Mouse (Mus musculus) cerebellum, postnatal 25 days (tissue): ENCODE data around the gene Rnf183.

Experiments used
- DNase-seq, 2 experiments: peaks; one replicate each; pipeline ENCODE4 v3.0.0; 2021; ENCODE audit warnings: mixed read lengths in 2 of 2

Rnf183 gene

DNA sequence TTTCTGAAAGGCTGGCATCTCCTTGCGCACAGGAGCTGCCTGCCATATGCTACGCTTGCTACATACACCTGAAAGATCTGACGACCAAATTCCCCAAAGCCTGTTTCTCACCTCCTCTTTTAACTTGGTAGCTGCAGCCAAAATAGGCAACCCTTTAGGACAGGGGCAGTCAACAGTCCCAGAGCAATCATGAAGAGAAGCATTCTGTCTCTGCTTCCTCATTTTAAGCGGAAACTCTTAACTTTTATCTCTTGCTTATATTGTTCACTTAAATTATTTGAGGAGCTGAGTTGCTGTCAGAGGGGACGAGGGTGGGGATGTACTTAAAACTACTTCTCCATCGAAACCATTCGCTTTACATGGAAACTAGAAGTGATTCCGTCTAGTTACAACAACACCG is 5.4 kb downstream of the Rnf183 start:
- no peak for DNase-seq

DNA sequence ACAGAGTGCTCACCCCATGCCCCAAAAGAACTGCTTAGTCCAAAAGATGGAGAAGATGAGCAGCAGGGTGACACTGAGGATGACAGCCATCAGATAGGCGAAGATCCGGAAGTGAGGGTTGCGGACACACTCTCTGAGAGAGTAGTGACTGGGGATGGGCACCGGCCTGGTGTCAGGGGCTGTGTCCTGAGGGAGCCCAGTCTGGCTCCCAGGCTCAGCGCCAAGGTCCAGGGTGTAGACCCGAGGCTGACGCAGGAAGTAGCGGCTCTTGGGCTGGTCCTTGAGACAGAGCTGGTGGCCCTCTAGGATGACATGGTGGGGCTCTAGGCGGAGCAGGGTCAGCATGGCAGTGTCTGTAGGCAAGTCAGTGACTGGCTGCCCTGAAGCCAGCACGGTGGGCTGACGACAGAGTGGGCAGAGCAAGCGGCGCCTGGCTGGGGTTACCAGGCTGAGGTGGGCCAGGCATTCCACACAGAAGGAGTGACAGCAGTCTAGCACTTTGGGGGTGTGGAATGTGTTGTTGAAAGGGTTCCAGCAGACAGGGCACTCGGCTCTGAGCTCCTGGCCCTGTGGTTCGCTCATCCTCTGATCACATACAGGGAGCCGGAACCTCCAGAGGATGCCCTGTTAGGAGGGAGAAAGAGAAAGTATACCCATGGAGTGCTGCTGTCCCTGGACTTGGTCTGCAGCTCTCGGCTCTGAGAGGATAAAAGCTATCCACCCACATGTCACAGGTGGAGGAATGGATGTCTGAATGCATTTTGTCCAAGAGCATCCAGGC is 6.9 kb downstream of the Rnf183 start:
- DNase-seq, result peak; percentile 27 to 42

DNA sequence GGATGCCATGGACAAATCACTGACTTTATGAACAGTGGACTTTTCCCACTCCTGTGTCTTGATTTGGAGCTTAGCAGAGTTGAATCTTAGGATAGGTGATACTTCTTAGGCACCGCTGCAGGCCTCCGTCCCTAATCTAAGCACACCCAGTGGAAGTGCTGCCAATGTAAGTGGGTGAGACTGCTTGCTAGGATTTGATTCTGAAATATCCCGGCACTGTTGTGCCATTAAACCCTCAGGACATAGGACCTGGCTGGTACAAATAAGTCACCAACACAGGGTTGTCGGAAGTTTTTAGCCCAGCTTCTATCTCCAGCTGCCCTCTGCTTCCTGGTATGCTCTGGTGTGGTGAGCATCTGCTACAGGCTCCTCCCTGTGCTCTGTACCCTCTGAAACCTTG is 9.2 kb downstream of the Rnf183 start:
- DNase-seq, result no peak

DNA sequence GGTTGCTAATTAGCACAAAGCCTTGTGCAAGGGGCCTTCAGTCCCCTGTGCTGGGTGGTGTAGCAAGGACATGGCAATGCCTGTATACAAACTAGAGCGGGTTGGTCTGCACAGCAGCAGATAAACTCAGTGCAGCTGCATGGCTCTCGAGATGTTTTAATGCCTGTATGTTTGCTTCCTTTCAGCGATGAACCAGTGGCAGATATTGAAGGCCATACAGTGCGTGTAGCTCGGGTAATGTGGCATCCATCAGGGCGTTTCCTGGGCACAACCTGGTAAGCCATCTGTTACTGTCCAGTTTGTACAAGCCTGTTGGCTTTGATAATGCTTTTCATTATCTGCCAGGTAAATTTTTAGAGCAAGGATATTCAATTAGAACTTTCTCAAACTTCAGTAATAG is 16.0 kb downstream of the Rnf183 start:
- DNase-seq, result peak; percentile 65 to 73

DNA sequence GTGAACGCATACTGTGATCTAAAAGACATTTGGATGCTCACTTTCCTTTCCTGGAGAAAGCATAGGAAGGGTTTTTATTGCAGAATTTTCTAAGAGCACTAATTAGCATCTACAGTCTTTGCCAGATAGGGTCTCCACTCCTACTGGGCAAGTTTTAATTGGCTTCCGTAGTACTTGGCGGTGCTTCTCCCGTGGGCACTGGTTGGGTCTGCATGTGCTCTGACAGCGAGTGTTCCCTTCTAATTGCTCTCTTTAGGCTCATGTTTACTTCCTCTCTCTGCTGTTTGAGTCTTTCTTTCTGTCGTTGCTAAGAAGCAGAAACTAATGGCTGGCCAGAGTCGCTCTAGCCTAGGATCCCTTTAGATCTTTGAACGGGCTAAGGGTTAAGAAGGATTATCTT is 16.6 kb downstream of the Rnf183 start:
- DNase-seq, result no peak

DNA sequence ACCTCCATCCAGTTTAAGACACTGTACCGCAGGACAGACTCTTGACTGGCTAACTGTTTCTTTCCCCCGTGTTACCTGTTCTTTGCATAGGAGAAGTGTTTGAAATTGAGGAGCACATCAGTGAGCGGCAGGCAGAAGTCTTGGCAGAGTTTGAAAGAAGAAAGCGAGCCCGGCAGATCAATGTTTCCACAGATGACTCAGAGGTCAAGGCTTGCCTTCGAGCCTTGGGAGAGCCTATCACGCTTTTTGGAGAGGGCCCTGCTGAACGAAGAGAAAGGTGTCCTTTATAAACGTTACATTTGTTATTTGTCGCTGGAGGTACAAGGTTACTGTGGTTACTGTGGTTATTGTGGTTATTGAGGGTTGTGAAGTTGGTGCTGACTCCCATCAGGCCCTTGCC is 23.4 kb downstream of the Rnf183 start:
- DNase-seq, result no peak

DNA sequence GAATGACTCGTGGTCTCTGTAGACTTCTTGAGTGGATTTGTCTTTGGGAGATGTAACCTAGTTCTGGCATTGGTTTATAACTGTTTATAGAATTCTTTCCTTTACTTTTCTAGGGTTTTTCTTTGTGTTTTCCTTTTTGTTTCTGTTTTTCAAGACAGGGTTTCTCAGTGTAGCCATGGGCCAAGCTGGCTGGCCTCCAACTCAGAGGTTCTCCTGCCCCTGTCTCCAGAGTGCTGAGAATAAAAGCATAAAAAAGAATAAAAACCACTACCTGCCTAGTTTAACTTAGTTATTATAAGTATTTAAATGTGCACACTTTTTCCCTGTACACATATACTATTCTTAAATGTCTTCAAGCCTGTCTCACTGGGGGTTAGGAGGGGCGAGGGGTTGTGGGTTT is 24.7 kb downstream of the Rnf183 start:
- DNase-seq, result no peak

DNA sequence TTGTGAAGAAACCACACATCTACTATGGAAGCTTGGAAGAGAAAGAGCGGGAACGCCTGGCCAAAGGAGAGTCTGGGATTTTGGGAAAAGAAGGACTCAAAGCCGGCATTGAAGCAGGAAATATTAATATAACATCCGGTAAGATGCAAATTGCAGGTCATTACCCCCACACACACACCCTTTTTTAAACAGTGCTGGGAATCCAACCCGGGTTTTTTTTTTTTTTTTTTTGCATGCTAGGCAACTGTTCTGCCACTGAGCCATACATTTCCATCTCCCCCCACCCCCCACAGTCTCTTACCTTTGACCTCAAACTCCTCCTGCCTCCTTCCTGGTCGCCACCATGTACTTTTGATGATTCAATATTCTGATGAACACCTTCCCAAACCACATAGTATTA is 25.4 kb downstream of the Rnf183 start:
- no peak for DNase-seq

DNA sequence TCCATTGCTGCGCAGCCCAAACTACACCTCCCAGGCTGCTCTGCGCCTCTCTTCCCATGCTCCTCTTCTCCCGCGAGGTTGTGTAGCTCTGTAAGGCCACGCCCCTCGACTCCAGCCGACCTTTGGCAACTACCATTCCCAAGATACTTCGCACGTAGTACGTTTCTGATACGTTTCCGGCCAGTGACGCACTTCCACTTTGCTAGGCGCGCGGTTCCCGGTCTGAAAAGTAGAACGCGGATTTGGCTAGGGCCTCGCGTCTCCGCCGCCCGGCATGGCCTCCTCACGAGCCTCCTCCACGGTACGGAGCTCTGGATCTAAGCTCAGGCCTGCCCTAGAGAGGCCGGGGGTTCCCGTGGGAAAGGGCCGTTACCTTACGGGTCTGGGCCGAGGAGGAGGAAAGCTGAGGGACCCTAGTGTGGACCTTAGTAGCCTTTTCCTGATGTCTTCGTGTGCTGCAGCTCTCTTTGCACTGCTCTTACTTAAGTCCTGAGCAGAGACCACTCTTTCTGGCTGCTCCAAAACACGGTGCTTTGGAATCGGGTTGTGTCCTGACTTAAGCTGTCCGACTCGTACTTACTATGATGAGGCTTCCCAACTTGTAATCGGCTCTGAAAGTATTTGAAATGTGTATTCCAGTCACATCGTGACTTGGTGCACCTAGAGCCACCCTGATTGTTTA is 26.3 kb downstream of the Rnf183 start, which contains the start of the genes Cdc26 and Prpf4:
TSS of gene Cdc26 (minus strand) at position 42 of the 682 bp plus-strand sequence.
TSS of gene Prpf4 (plus strand) at position 197 of the 682 bp plus-strand sequence.
- DNase-seq, result peak; percentile 94 to 98

DNA sequence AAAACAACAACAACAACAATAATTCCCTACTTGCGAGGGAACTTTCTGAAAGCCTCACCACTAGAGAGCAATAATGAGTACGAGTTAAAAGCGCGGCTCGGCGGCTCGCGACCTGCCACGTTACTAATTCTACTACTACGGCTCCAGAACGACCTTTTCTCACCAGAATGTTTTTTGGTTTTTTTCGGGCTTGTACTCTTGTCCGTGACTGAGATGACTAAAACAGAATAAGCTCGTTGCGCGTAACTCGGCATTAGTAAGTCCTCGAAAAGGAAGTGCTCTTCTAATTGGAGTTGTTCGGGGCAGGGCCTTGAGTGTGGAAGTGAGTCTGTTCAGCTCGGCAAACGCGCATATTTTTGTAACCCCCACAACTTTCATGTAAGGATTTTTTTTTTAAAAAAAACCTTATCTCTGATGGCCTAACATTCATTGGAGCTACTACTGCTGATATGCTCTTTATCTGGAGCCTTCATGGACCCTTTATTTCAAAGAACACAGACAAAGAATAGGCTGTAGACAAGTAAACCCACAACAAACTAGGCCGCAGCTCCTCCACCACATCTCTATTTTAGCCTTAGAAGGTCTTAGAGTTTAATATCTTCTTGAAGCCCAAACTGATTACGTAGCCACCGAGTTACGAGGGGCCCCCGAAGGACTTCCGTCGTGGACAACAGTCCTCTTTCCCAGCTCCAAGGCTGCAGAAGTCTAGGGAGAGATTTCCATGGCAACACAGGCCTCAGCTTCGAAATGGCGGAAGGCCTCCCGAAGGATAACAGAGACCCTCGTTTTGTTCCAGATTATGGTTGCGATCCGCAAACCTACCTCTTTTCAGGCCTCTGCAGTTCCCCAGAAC is 27.1 kb downstream of the Rnf183 start:
- DNase-seq, result peak; percentile 66 to 71

DNA sequence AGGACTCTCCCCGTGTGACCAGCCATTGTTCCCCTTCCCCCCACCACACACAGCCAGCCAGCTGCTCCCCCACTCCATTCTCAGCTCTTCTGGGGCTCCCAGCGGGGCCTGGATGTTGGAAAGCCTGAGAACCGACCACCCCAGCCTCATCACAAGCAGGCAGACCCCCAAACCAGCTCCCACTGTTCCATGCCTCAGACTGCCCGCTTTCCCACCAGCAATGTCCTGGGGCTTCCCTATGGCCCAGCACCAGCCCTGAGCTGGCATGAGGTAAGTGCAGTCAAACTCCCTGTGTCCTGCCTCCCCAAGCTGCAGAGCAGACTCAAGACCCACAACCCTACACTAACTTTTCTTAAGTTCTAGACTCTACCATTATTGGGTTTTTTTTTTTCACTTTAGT is 28.9 kb downstream of the Rnf183 start:
- DNase-seq, result peak in 1 of 2 experiments; percentile 12

DNA sequence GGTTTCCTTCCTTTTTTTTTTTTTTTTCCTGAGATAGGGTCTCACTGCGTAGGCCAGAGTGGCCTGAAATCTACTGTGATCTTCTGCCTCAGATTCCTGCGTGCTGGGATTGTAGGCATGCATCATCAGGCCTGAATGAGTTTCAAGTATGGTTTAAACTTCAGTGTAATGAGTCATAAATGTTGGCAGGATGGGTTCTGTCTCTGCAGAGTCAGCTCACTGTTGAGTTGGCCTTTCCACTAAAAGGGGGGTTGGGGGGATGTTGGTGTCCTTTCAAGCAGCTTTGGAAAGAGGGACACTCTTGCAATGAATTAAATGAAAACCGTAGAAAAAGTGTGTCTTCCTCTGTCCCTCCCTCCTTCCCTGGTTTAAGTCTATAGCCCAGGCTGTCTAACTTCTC is 36.1 kb downstream of the Rnf183 start:
- no peak for DNase-seq

DNA sequence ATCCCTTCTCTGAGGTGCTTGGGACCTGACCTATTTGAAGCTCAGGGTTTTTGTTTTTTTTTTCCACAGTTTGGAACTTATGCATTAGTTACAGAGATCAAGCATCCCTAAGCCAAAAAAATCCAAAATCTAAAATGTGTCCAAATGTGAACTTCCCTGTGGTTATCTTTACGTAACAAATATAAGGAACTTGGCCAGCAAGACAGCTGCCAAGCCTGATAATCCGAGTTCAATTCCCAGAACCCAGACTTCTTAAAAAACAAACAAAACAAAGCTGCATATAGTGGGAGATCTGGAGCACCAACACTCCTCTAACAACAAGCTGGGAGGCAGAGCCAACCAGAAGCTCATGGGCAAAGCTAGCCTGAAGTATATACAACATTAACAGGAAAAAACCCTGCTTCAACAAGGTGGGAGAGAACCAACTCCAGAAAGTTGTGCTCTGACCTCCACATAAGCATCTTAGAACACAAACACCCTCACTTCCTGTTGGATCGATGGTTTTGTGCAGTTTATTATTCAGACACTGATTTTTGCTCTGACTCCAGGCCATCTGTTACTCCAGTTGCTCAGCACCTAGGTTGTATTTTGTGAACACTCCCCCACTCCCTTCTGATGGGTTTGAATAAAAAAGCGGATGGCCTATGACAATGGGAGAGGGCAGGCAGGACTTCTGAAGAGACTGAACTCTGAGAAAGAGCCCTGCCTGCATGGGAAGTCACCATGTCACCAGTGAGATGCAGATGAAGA is 37.3 kb downstream of the Rnf183 start:
- DNase-seq, result no peak

DNA sequence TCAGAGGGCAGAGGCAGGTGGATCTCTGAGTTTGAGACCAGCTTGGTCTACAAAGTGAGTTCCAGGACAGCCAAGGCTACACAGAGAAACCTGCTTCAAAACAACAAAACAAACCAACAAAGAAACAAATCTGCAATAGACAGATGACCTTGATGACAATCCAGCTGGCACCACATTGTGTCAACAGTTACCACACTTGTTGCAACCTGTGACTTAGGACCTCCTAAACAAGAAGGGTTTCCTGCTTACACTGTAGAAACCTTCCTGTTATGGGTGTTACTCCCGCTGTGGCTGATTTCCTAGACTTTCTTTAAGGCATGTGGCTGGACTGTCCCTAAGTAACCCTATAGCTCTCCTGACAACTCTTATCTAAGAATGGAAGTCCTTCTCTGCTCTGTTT is 39.2 kb downstream of the Rnf183 start:
- DNase-seq, result no peak

DNA sequence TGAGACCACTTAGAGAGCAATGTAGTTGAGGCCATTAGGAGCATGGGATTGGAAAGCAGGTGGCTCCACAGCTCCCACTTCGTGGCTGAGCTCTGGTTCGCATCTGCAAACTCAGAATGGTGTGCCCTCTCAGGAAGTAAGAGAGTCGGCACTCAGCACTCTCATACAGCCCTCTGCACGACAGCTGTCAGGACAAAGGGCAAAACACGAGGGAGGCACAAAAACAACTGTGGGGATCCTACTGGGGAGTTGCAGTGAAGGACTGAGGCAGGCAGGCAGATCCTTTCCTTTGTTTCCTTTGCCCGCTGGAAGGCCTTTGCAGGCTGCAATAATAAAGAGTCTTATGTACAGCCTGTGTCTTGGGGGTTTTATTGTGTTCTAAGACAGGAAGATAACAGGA is 41.6 kb downstream of the Rnf183 start:
- DNase-seq, result no peak

DNA sequence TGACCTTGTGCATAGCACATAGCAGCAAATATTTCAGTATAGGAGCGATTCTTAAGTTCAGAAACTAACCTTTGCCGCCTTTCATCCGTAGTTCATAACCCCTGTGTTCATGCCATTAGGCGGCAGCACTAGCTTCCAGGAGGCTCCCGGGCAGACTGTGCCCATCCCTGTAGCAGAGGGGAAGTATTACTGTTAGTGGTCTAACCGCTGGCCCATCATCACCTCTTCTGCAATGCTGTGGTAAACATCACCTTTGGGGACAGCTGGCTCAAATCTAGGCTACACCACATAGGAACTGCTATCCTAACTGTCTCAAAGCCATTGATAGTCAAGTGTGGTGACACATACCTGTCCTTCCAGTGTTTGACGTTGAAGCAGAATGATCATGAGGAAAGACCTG is 43.2 kb downstream of the Rnf183 start:
- no peak for DNase-seq

DNA sequence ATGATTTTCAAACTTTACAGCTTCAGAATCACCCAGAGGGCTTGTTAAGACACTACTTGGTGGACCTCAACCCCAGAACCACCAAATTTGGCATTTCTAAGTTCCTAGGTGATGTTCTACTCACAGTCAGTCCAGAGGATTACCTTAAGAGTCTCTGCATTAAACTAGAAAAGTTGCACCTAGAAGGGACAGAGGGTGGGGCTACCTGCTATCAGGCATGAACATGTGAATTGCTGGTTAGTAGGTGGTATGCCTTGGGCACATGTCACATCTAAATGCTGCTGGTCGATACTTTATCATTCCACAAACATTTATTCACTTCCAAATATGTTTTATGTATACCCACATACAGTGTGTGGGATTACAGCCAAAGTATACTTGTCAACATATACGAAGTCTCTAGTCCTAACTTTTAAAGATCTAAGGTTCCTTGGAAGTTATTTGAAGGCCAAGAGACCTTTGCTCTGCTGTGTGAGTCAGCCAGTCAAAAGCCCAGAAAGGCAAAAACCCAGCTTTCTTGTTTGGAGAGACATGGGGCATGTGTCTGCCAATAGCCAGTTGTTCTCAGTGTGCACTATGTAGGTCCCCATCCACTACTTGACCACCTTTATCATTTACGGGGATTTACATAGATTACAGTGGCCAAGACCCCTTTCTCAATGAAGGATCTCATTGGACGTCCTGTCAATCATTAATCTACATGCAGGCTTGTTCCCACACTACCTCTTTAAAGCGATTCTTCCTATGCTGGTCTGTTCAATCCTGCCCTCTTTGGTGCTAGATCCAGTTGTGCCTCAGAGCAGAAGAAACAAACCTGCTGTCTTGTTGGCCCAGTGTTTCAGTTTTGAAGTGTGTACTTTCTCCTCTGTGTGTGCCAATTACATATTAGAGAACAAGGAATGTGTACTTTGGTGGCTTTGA is 45.2 kb downstream of the Rnf183 start:
- no peak for DNase-seq

DNA sequence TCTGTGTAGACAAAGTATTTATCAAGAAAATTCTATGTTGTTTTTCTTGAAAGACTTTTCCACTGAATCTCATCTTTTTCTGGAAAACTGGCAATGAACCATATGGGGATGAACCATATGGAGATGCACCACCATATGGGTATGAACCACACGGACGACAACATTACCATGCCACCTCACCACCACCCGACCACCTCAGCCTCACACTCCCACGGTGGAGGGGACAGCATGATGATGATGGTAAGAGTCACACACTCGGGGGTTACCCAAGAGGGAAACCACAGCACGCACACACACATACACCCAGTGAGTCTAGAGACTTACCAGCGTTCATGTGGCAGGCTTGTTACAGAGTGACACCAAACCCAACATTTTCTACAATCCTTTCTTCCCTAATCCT is 49.6 kb downstream of the Rnf183 start:
- DNase-seq, result no peak

DNA sequence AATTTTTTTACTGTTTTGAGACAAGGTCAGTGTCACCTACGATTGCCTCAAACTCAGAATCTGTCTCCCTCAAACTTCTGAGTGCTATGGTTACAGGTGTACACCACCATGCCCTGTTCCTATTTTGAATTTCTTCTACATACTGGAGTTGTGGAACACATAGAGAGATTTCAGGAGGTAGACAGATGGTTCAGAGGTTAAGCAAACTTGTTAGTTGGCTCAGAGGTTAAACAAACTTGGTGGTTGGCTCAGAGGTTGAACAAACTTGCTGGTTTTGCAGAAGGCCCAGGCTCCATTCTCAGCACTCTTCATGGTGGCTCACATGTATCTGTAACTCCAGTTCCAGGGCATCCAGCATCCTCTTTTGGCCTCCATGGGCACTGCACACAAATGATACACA is 50.9 kb downstream of the Rnf183 start:
- no peak for DNase-seq

DNA sequence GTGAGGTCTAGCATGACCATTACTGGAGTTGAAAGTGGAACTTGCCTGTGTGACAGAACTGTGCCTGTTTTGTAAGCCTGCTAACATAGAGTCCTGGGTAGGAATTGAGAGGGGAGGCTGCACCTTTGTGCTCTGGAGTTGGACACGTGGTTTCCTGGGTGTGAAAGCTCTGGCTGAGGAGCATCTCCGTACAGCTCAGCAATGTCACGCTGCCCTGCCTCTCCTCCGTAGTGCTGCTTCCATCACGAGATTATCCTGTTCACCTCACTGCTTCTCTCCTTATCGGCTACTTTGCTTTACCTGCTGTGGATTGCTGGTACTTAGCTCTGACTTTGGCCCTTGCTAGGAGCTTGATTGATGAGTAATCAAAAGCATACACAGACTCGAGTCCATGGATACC is 51.3 kb downstream of the Rnf183 start:
- no peak for DNase-seq

DNA sequence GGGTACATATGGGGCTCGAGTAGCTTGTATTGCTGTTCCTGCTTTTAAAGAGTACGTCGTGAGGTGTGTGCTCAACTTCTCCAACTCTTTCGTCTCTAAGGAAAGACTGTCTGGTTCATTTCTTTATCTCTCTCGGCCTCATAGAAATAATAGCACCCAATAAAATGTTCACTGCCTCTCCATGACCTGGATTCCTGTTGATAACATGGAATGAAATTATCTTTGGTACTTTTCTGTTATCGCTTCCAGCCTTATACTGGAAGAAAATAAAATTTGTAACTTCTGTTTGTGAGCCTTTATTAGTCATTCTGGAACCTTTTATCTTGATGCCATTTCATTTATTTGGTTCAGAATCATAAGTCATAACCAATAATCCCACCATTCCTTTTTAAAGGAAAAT is 51.8 kb downstream of the Rnf183 start:
- no peak for DNase-seq
